Mouse (Mus musculus) cerebellum, adult 11-12 months (tissue): Measurements from ENCODE around the gene Tpp1.

Experiments
- DNase-seq: peaks from one replicate; pipeline ENCODE4 v3.0.0; 2022

Gene Tpp1

GRCm38 (mm10) chr7:105726144-105726979 lies 25.7 kb downstream of the Tpp1 start:
- peak; percentile 45 for DNase-seq

- DNase-seq: no peak
Measured at GRCm38 (mm10) chr7:105721916-105722315, 30.1 kb downstream of the Tpp1 start.

GRCm38 (mm10) chr7:105715366-105715765 lies 36.7 kb downstream of the Tpp1 start:
- DNase-seq: no peak

- DNase-seq: no peak
Measured at GRCm38 (mm10) chr7:105708733-105709132, 43.3 kb downstream of the Tpp1 start.

- peak; percentile 47 for DNase-seq
Measured at GRCm38 (mm10) chr7:105703816-105704215, 48.2 kb downstream of the Tpp1 start.

GRCm38 (mm10) chr7:105703184-105703583 lies 48.9 kb downstream of the Tpp1 start:
- peak; percentile 22 for DNase-seq
